23 mouse cellular contexts compared by ENCODE assay signal in genomic region chr9:112834441-112835245, GRCm38 (mm10).
DNase-seq lines count a peak whose midpoint lies in the region; ATAC-seq and TF ChIP-seq lines count a peak whose summit lies in the region.
"Had no signal": no experiment of that assay in that cellular context is flagged by ENCODE, and none has a peak within 500 bp of the region (broad histone marks: within the 10 kb centered on the region; RNA-seq: fewer than 3 reads in every experiment).

No protein-coding gene starts in this region.

- no peak overlapping the region for H3K4me3 ChIP-seq in limb, embryonic 10.5 days
- no peak overlapping the region for H3K4me3 ChIP-seq in gastrocnemius, adult 2 months
- H3K4me3 ChIP-seq: embryonic facial prominence, embryonic 12.5 days; heart, adult 2 months; heart, embryonic 15.5 days; hindbrain, embryonic 10.5 days; intestine, embryonic 15.5 days; kidney, embryonic 15.5 days had no signal

- H3K9me3 ChIP-seq in limb, embryonic 10.5 days (replicated peaks): no peaks in the 10 kb centered on the region
- H3K9me3 ChIP-seq: embryonic facial prominence, embryonic 12.5 days; heart, embryonic 15.5 days; hindbrain, embryonic 10.5 days; intestine, embryonic 15.5 days; kidney, embryonic 15.5 days had no signal

- intact Hi-C loops in gastrocnemius, adult 2 months (cut with DNase I): no loop called here

- no peaks in the 10 kb centered on the region; the same call in 1 of the 2 replicates for H3K4me1 ChIP-seq in limb, embryonic 10.5 days
- H3K4me1 ChIP-seq: embryonic facial prominence, embryonic 12.5 days; heart, embryonic 15.5 days; hindbrain, embryonic 10.5 days; intestine, embryonic 15.5 days; kidney, embryonic 15.5 days had no signal

- no peaks in the 10 kb centered on the region for H3K27me3 ChIP-seq in limb, embryonic 10.5 days (ENCODE audit: low read depth, poor library complexity, severe bottlenecking)
- H3K27me3 ChIP-seq: CH12.LX; embryonic facial prominence, embryonic 12.5 days; heart, embryonic 15.5 days; intestine, embryonic 15.5 days; kidney, embryonic 15.5 days; Patski had no signal

- H3K27ac ChIP-seq in limb, embryonic 10.5 days: no peak overlapping the region
- H3K27ac ChIP-seq in gastrocnemius, adult 2 months: no peak overlapping the region
- H3K27ac ChIP-seq: embryonic facial prominence, embryonic 12.5 days; heart, adult 2 months; heart, embryonic 15.5 days; hindbrain, embryonic 10.5 days; hindbrain, embryonic 14.5 days; intestine, embryonic 15.5 days; kidney, embryonic 15.5 days had no signal

- WGBS in limb, embryonic 10.5 days: 92% methylated on average over 5 of the region's 5 CpGs

- ATAC-seq in frontal cortex, adult (ENCODE audit: low TSS enrichment): 0 out of 2 replicates have a peak, but pooled peaks have one; percentile 29
- ATAC-seq: activated CD4-positive, CD25-positive, alpha-beta regulatory T cell, adult 4 months; forebrain, embryonic 16.5 days; intestine, embryonic 15.5 days; Patski had no signal

- DNase-seq in frontal cortex, postnatal 10 days (ENCODE audit: low spot score in 2 of 2): no peak
- DNase-seq in cerebellum, adult 11 months: peak; percentile 58
- DNase-seq in cerebellum, adult 8-10 months: peak; percentile 65
- peak; percentile 22 to 75 for DNase-seq in cerebellum, postnatal 14 days
- DNase-seq in limb, embryonic 10.5 days (ENCODE audit: low spot score): no peak
- DNase-seq in urinary bladder, adult 18-20 months (ENCODE audit: low spot score in 2 of 2): no peak
- DNase-seq in gastrocnemius, adult 2 months: no peak
- DNase-seq: adrenal gland, adult 2 months; adrenal gland, postnatal 25 days; embryo, embryonic 11 days; heart, adult 2 months; kidney, adult 2 months had no signal

- no peaks in the 10 kb centered on the region for H3K36me3 ChIP-seq in limb, embryonic 10.5 days
- H3K36me3 ChIP-seq: embryonic facial prominence, embryonic 12.5 days; heart, embryonic 15.5 days; hindbrain, embryonic 10.5 days; intestine, embryonic 15.5 days; kidney, embryonic 15.5 days had no signal

- no peak for TF ChIP-seq CTCF in gastrocnemius, adult 2 months (IDR thresholded peaks at IDR 0.05)

Comparison
In these comparisons a context has a peak if more than half of its experiments do, and no peak if none do; other contexts are left out.
1. DNase-seq: peak in cerebellum, adult 11 months (single experiment), cerebellum, adult 8-10 months (single experiment) and cerebellum, postnatal 14 days (2 of 2); none in frontal cortex, postnatal 10 days (0 of 2), limb, embryonic 10.5 days (single experiment), urinary bladder, adult 18-20 months (0 of 2) and gastrocnemius, adult 2 months (single experiment).